Mouse (Mus musculus) heart, postnatal 0 days (tissue): ENCODE data around the gene Gpr176. TPM values are rescaled to one million over a fixed set of nuclear protein-coding genes. Genes with fewer than 3 reads are reported as not detected.

Source experiments
- ATAC-seq: fragments of 200-750 bp; cut with Nextera tagmentation; 2 replicates; pipeline ENCODE4 v1.8.0; 2017; ENCODE audit warnings: low read depth, moderate number of reproducible peaks, moderate library complexity; ENCODE audit not compliant: insufficient read depth
- DNase-seq: peaks from one replicate; pipeline ENCODE4 v3.0.0-alpha.2; 2016; ENCODE audit warnings: low spot score
- H3K27ac ChIP-seq: fragments of 300-500 bp; sonication (generic); 2 replicates; pipeline ENCODE4 v1.5.1; 2014; ENCODE audit warnings: low read depth, mild to moderate bottlenecking
- H3K27me3 ChIP-seq: fragments of 300-500 bp; sonication (generic); 2 replicates; pipeline ENCODE4 v1.6.1; 2014; ENCODE audit warnings: low read length, mixed read lengths; ENCODE audit not compliant: control insufficient read depth, insufficient read depth
- H3K36me3 ChIP-seq: fragments of 300-500 bp; sonication (generic); replicated peaks from 2 replicates; pipeline ENCODE4 v1.6.1; 2014; ENCODE audit warnings: low read length, mixed read lengths; ENCODE audit not compliant: control insufficient read depth, insufficient read depth
- H3K4me1 ChIP-seq: fragments of 300-500 bp; sonication (generic); 2 replicates; pipeline ENCODE4 v1.6.1; 2014; ENCODE audit warnings: antibody characterized with exemption; ENCODE audit not compliant: control insufficient read depth, insufficient read depth
- H3K4me2 ChIP-seq: fragments of 300-500 bp; sonication (generic); 2 replicates; pipeline ENCODE4 v1.6.1; 2014; ENCODE audit warnings: low read depth, mild to moderate bottlenecking, low read length, moderate library complexity
- H3K4me3 ChIP-seq: fragments of 300-500 bp; sonication (generic); 2 replicates; pipeline ENCODE4 v1.5.1; 2014; ENCODE audit warnings: low read depth, low read length
- H3K9ac ChIP-seq: fragments of 300-500 bp; sonication (generic); replicated peaks from 2 replicates; pipeline ENCODE4 v1.6.1; 2014; ENCODE audit warnings: low read depth, low read length, mixed read lengths
- H3K9me3 ChIP-seq: fragments of 300-500 bp; sonication (generic); replicated peaks from 2 replicates; pipeline ENCODE4 v1.6.1; 2016; ENCODE audit warnings: low read length; ENCODE audit not compliant: control insufficient read depth
- CTCF ChIP-seq: IDR thresholded peaks from 2 replicates; pipeline ENCODE4 v1.5.1; 2016; ENCODE audit warnings: antibody characterized with exemption, control low read depth, low read depth
- EP300 ChIP-seq: IDR thresholded peaks from 2 replicates; pipeline ENCODE4 v1.6.1; 2016; ENCODE audit warnings: antibody characterized with exemption, low read depth
- WGBS: fragments of 180-500 bp; shearing (Covaris S2); extraction: QIAGEN DNeasy Blood & Tissue Kit; methylation state at CpG from one replicate; pipeline ENCODE4 v1.1.7; 2014; 5-methylcytosine and 5-hydroxymethylcytosine counted together
- polyA plus RNA-seq: library from polyadenylated mRNA; unstranded; fragments of >200 nt; fragmentation: Nextera tagmentation; extraction: Ambion mirVana; gene quantifications from 2 replicates; pipeline ENCODE4 v1.2.1, GENCODE M21; 2015
- total RNA-seq: library from RNA; depleted of rRNA; stranded (reverse); fragments of >200 nt; gene quantifications from 2 replicates; pipeline ENCODE4 v1.2.3, GENCODE M21; 2014; ENCODE audit warnings: low replicate concordance

The Gpr176 gene
- total and polyA plus RNA-seq, 2 experiments from 2014 or later, result 0.27 to 0.31 TPM

GRCm38 (mm10) chr2:118412821-118413220 is 39.6 kb upstream of the Gpr176 start:
- DNase-seq (no peak), ATAC-seq (no peak)
- no peaks in the 10 kb centered on the region for H3K4me1 ChIP-seq
- peaks cover 60% of the 10 kb centered on the region for H3K36me3 ChIP-seq
- no peak overlapping the region for H3K4me3 ChIP-seq
- H3K27me3 ChIP-seq, result no peaks in the 10 kb centered on the region
- H3K9ac ChIP-seq, result no peak overlapping the region
- TF ChIP-seq EP300, result no peak
- no peak for TF ChIP-seq CTCF
- H3K27ac ChIP-seq, result no peak overlapping the region
- 95% methylated on average over 11 of the region's 11 CpGs for WGBS
- no peak overlapping the region for H3K4me2 ChIP-seq
- no peaks in the 10 kb centered on the region for H3K9me3 ChIP-seq

GRCm38 (mm10) chr2:118408336-118408895 is 35.2 kb upstream of the Gpr176 start:
- Histone ChIP-seq H3K36me3 (peaks cover 36% of the 10 kb centered on the region), H3K27ac (no peak overlapping the region), H3K4me3 (no peak overlapping the region), H3K27me3 (no peaks in the 10 kb centered on the region), H3K4me2 (no peak overlapping the region), H3K9me3 (no peaks in the 10 kb centered on the region), H3K4me1 (no peaks in the 10 kb centered on the region), H3K9ac (no peak overlapping the region)
- no peak for TF ChIP-seq EP300
- no peak for TF ChIP-seq CTCF
- ATAC-seq (no peak), DNase-seq (no peak)
- 74% methylated on average over 4 of the region's 4 CpGs for WGBS

DNA sequence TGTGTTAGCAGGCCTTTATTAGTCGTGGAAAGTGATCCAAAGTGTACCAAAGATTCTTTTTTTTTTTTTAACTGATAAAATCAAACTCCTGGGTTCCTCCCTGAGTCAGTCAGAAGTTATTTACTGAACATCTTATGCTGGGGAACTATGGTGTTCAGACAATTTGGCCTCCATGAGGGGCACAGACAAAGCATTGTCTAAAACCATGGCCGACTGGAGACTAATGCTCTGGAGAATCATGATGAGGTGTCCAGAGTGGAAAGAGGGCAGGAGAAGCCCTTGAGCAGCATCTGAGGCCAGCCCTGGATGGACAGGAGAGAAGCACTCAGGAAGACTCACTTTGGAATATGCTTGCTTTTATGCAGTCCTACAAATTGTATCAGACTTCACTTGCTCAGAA is 33.6 kb upstream of the Gpr176 start:
- Histone ChIP-seq H3K9me3 (no peaks in the 10 kb centered on the region), H3K36me3 (peaks cover 21% of the 10 kb centered on the region), H3K27me3 (no peaks in the 10 kb centered on the region), H3K4me3 (no peak overlapping the region), H3K9ac (no peak overlapping the region), H3K27ac (no peak overlapping the region), H3K4me2 (no peak overlapping the region), H3K4me1 (no peaks in the 10 kb centered on the region)
- TF ChIP-seq EP300, result no peak
- TF ChIP-seq CTCF, result no peak
- 69% methylated on average over 2 of the region's 2 CpGs for WGBS
- ATAC-seq (no peak), DNase-seq (no peak)

DNA sequence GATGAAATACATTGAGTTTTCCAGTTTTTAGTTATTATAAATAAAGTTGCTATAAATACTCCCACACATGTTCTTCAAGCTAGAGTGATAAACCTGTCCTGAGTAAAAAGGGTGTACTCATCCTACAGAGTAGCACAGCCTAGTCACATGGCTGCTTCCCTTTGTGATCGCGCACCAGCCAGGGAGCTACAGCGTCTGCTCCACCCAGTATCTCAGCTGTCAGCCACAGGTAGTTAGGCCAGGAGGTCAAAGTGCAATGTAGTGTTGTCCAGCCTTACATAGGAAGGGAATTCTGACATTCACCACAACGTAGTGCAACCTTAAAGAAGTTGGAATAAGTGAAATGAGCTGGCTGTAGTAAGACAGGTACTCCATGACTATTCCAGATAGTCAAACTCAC is 32.3 kb upstream of the Gpr176 start:
- H3K4me1 ChIP-seq, result no peaks in the 10 kb centered on the region
- H3K9me3 ChIP-seq, result no peaks in the 10 kb centered on the region
- H3K9ac ChIP-seq, result no peak overlapping the region
- no peak overlapping the region for H3K4me3 ChIP-seq
- DNase-seq, result no peak
- WGBS, result 90% methylated on average over 4 of the region's 4 CpGs
- no peak for ATAC-seq
- TF ChIP-seq EP300, result no peak
- TF ChIP-seq CTCF, result no peak
- H3K27ac ChIP-seq, result no peak overlapping the region
- no peaks in the 10 kb centered on the region for H3K27me3 ChIP-seq
- H3K36me3 ChIP-seq, result peaks cover 20% of the 10 kb centered on the region
- no peak overlapping the region for H3K4me2 ChIP-seq

- WGBS, result 76% methylated on average over 5 of the region's 5 CpGs
- Histone ChIP-seq H3K4me2 (no peak overlapping the region), H3K9ac (no peak overlapping the region), H3K9me3 (no peaks in the 10 kb centered on the region), H3K36me3 (0 out of 2 replicates have a peak, but pooled peaks cover 19% of the 10 kb centered on the region), H3K4me1 (no peaks in the 10 kb centered on the region), H3K4me3 (no peak overlapping the region), H3K27me3 (no peaks in the 10 kb centered on the region), H3K27ac (no peak overlapping the region)
- TF ChIP-seq CTCF (no peak), EP300 (no peak)
- ATAC-seq (no peak), DNase-seq (no peak)
Observed at GRCm38 (mm10) chr2:118404336-118404735, 31.1 kb upstream of the Gpr176 start.
